Mouse (Mus musculus): Measurements from ENCODE around the gene Gm5965. TPM values are rescaled to one million over a fixed set of nuclear protein-coding genes. Genes with fewer than 3 reads are reported as not detected.

Gm5965 gene
- not detected for total RNA-seq (2023)

DNA sequence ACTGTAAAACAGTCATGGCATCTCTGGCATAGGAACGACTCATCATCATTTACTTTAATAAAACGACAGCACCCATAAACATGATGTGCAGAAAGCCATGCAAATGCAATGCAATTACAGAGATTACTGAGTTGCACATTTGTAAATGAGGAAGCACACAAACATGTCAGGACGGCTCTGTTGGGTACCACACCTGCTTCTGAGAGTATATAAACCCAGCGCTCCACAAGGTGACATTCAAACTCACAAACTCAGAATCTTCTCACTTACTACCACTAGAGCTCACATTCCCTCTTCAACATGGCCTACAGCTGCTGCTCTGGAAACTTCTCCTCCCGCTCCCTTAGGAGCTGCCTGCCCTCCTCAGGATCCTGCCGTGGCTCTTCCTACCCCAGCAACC lies at the start of gene Gm5965:
Gene Gm5965 (plus strand): TSS at position 301 of the 400 bp plus-strand sequence.

GRCm38 (mm10) chr16:88728812-88729275 lies 48.9 kb upstream of the Gm5965 start, which contains the start of gene Krtap13-1:
Gene Krtap13-1 (plus strand): TSS chr16:88728862.

GRCm38 (mm10) chr16:88751535-88751934 lies 26.2 kb upstream of the Gm5965 start, which contains the start of gene Krtap13:
Gene Krtap13 (minus strand): TSS chr16:88751635.

DNA sequence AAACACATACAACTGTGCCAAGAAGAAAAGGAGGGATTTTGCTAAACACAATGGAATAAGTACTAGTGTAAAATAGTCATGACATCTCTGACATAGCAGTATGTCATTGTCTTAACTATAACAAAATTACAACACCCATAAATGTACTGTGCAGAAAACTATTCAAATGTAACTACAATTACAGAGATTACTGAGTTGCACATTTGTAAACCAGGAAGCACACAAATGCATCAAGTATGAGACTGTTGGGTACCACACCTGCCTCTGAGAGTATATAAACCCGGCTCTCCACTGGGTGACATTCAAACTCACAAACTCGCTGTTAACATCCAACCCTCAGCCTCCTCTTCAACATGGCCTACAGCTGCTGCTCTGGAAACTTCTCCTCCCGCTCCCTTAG lies 19.1 kb upstream of the Gm5965 start, which contains the start of gene 2310034C09Rik:
Gene 2310034C09Rik (plus strand): TSS at position 301 of the 400 bp plus-strand sequence.

GRCm38 (mm10) chr16:88774106-88774505 lies 3.6 kb upstream of the Gm5965 start, which contains the start of gene 2310057N15Rik:
Gene 2310057N15Rik (minus strand): TSS chr16:88774206.

DNA sequence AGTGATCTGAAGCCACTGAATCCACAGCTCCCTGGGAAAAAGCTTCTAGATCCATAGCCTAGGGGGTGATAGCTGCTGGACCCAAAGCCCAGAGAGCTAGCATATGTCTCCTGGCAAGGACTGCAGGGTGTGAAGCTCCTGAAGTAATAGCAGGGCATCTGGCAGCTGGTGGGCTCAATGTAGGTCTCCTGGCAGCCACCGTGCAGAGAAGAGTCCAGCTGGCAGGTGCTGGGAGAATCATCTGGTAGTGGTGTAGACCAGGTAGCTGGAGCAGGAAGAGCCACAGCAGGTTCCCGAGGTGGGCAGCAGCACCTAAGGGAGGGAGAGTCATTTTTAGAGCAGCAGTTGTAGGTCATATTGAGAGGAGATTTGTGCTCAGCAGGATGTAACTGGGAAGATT lies 34.1 kb downstream of the Gm5965 start, which contains the start of gene Gm20741:
Gene Gm20741 (minus strand): TSS at position 394 of the 400 bp plus-strand sequence.

GRCm38 (mm10) chr16:88820066-88820465 lies 42.4 kb downstream of the Gm5965 start, which contains the start of gene Krtap15:
Gene Krtap15 (plus strand): TSS chr16:88820215.

DNA sequence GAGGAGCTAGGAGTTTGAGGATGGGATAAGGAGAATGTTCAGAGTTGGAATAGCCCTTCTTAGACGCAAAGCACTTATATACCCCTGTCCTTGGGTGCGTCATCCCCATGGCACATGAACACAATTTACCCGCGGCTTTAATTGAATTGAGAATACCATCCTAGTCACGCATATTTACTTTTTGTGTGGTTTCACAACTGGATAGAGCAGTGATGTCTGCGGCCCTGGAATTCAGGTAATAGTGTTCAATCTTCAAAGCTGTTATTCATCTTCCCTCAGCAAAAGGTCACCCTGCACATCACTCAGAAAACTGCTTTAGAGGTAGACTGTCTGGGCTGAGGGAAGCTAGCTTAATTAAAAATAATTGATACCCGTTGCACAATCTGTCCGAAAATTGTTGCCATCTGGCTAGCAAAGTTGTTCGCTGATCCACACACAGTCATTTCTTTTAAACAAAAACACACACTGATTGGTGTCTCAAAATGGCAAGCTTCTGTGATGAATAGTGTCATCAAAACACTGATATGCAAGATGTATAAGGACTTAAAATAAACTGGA lies 48.5 kb downstream of the Gm5965 start, which contains the start of gene Krtap14:
Gene Krtap14 (minus strand): TSS at position 51 of the 558 bp plus-strand sequence.

Other genes starting within 250 kb of the Gm5965 start
- not detected for gene Cldn8, start 214.7 kb upstream of the Gm5965 start, total RNA-seq (2023)
- not detected for gene Krtap24-1, start 165.6 kb upstream of the Gm5965 start, total RNA-seq (2023)
- gene 2310079G19Rik, start 150.2 kb upstream of the Gm5965 start, total RNA-seq (2023), result not detected
- gene Krtap26-1, start 130.1 kb upstream of the Gm5965 start, total RNA-seq (2023), result not detected
- gene Krtap27-1, start 106.2 kb upstream of the Gm5965 start, total RNA-seq (2023), result not detected
- not detected for gene 2310061N02Rik, start 69.9 kb upstream of the Gm5965 start, total RNA-seq (2023)
- gene Krtap13-1, start 49.0 kb upstream of the Gm5965 start, total RNA-seq (2023), result not detected
- not detected for gene Krtap13, start 26.3 kb upstream of the Gm5965 start, total RNA-seq (2023)
- not detected for gene 2310034C09Rik, start 19.0 kb upstream of the Gm5965 start, total RNA-seq (2023)
- gene 2310057N15Rik, start 3.7 kb upstream of the Gm5965 start, total RNA-seq (2023), result not detected
- not detected for gene Gm20741, start 34.3 kb downstream of the Gm5965 start, total RNA-seq (2023)
- gene Krtap15, start 42.3 kb downstream of the Gm5965 start, total RNA-seq (2023), result not detected
- not detected for gene Krtap14, start 48.2 kb downstream of the Gm5965 start, total RNA-seq (2023)
- gene Krtap19-1, start 91.5 kb downstream of the Gm5965 start, total RNA-seq (2023), result not detected
- gene Krtap19-2, start 96.4 kb downstream of the Gm5965 start, total RNA-seq (2023), result not detected
- gene Krtap19-3, start 100.1 kb downstream of the Gm5965 start, total RNA-seq (2023), result not detected
- gene Krtap19-4, start 107.2 kb downstream of the Gm5965 start, total RNA-seq (2023), result not detected
- not detected for gene Krtap19-5, start 118.6 kb downstream of the Gm5965 start, total RNA-seq (2023)
- gene Krtap19-9b, start 154.4 kb downstream of the Gm5965 start, total RNA-seq (2023), result not detected
- not detected for gene Krtap16-3, start 185.0 kb downstream of the Gm5965 start, total RNA-seq (2023)
- not detected for gene Krtap22-2, start 232.9 kb downstream of the Gm5965 start, total RNA-seq (2023)
- gene Gm10229, start 237.4 kb downstream of the Gm5965 start, total RNA-seq (2023), result not detected

All from B cell, adult 67 days (primary cell).